Mouse (Mus musculus): Measurements from ENCODE around the gene Trmt13. TPM values are rescaled to one million over a fixed set of nuclear protein-coding genes. Genes with fewer than 3 reads are reported as not detected.

Gene Trmt13
- total and polyA plus RNA-seq, 3 experiments, result 12.0 to 15.5 TPM; not detected in 1

DNA sequence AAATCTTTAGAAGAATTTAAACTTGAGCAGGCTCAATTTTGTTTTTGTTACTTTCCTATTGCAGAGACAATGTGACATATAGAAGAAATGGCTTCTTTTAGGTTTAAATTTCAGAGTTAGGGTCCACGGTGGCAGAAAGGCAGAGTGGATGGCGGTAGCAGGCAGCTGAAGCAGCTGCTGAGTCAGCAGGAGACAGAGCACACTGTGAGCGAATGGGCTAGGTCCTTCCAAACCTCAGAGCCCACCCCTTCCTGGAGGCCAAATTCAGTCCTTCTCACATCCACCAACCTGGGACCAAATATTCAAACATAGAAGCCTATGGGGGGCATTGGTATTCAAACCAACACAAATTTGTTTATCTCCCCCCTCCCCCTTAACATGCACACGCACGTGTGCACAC lies 12.6 kb downstream of the Trmt13 start:
- Histone ChIP-seq H3K9ac (ENCODE audit: control insufficient read depth, low read depth, low read length, poor library complexity, severe bottlenecking) (no peak overlapping the region), H3K36me3 (ENCODE audit: control insufficient read depth in 1 of 2, insufficient read depth in 2 of 2, low read length in 2 of 2) (peaks cover 5 to 6% of the 10 kb centered on the region in 2 experiments; a peak in 3 of 4 replicates), H3K4me3 (ENCODE audit: control insufficient read depth in 1 of 2, insufficient read depth in 1 of 2, low read depth in 2 of 2, low read length in 2 of 2) (no peak overlapping the region), H3K27me3 (ENCODE audit: control insufficient read depth in 1 of 2, insufficient read depth in 2 of 2, low read length in 2 of 2) (no peaks in the 10 kb centered on the region), H3K9me3 (replicated peaks; ENCODE audit: insufficient read depth, low read length) (no peaks in the 10 kb centered on the region), H3K27ac (ENCODE audit: control insufficient read depth, low read depth, low read length) (no peak overlapping the region), H3K79me2 (ENCODE audit: control insufficient read depth, insufficient read depth, low read length, poor library complexity) (peaks cover 6% of the 10 kb centered on the region), H3K4me1 (ENCODE audit: control insufficient read depth in 1 of 2, insufficient read depth in 2 of 2, low read length in 2 of 2) (peaks cover 0 to under 1% of the 10 kb centered on the region in 2 experiments; a peak in 1 of 4 replicates)
- TF ChIP-seq ELF1 (IDR thresholded peaks at IDR 0.05; ENCODE audit: low read depth, low read length) (no peak), UBTF (IDR thresholded peaks at IDR 0.05; ENCODE audit: borderline replicate concordance, insufficient read depth, low read depth, low read length) (no peak)
- no peak for DNase-seq (ENCODE audit: low read depth, low spot score)

DNA sequence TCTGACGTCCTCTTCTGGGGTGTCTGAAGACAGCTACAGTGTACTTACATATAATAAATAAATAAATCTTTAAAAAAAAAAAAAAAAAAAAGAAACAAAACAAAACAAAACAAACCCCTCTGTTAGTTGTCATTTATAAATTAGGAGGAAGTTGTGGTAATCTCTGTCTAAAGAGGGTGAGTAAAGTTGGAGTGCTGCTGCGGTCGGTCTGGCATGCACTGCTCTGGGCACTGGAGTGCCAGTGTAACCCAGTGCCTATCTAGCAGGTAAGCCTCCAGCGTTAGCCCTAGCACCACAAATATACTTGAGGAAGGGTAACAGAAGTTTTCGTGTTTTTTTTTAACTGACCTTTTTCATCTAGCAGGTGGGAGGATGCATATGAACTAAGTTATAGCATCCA lies 13.4 kb downstream of the Trmt13 start:
- DNase-seq (ENCODE audit: low read depth, low spot score), result no peak
- Histone ChIP-seq H3K9ac (ENCODE audit: control insufficient read depth, low read depth, low read length, poor library complexity, severe bottlenecking) (no peak overlapping the region), H3K36me3 (ENCODE audit: control insufficient read depth in 1 of 2, insufficient read depth in 2 of 2, low read length in 2 of 2) (peaks cover 5 to 12% of the 10 kb centered on the region in 2 experiments; a peak in 3 of 4 replicates), H3K4me1 (ENCODE audit: control insufficient read depth in 1 of 2, insufficient read depth in 2 of 2, low read length in 2 of 2) (peaks cover 2 to 5% of the 10 kb centered on the region in 2 experiments; a peak in 3 of 4 replicates), H3K9me3 (replicated peaks; ENCODE audit: insufficient read depth, low read length) (no peaks in the 10 kb centered on the region), H3K4me3 (ENCODE audit: control insufficient read depth in 1 of 2, insufficient read depth in 1 of 2, low read depth in 2 of 2, low read length in 2 of 2) (no peak overlapping the region), H3K27ac (ENCODE audit: control insufficient read depth, low read depth, low read length) (no peak overlapping the region), H3K27me3 (ENCODE audit: control insufficient read depth in 1 of 2, insufficient read depth in 2 of 2, low read length in 2 of 2) (no peaks in the 10 kb centered on the region), H3K79me2 (ENCODE audit: control insufficient read depth, insufficient read depth, low read length, poor library complexity) (peaks cover 11% of the 10 kb centered on the region)
- TF ChIP-seq POLR2A (IDR thresholded peaks at IDR 0.05; ENCODE audit: control insufficient read depth in 1 of 2, insufficient read depth in 1 of 2, low read depth in 1 of 2, low read length in 2 of 2, poor library complexity in 1 of 2) (no peak), CHD2 (IDR thresholded peaks at IDR 0.05; ENCODE audit: low read length) (no peak), ETS1 (IDR thresholded peaks at IDR 0.05; ENCODE audit: low read depth, low read length) (no peak), EP300 (IDR thresholded peaks at IDR 0.05; ENCODE audit: low read depth in 1 of 2, low read length in 2 of 2) (no peak)

DNA sequence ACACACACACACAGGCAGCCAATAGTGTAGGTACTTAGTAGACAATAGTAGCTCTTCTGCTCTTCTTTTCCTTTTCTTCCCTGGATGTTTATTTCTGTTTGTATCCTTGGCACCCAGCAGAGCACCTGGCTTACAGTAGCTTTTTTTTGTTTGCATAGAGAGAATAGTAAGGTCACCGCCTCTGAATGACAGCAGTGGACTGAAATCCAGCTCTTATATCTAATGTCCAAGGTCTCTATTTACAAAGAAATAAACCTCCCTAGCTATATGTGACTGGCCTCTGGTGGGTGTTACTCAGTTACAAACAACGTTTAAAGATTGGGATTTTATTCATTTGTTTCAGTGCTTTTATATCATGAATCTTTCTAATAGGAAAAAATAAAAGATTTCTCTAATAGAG lies 14.7 kb downstream of the Trmt13 start:
- Histone ChIP-seq H3K9ac (ENCODE audit: control insufficient read depth, low read depth, low read length, poor library complexity, severe bottlenecking) (no peak overlapping the region), H3K79me2 (ENCODE audit: control insufficient read depth, insufficient read depth, low read length, poor library complexity) (peaks cover 17% of the 10 kb centered on the region), H3K9me3 (replicated peaks; ENCODE audit: insufficient read depth, low read length) (no peaks in the 10 kb centered on the region), H3K27me3 (ENCODE audit: control insufficient read depth in 1 of 2, insufficient read depth in 2 of 2, low read length in 2 of 2) (no peaks in the 10 kb centered on the region), H3K27ac (ENCODE audit: control insufficient read depth, low read depth, low read length) (no peak overlapping the region), H3K36me3 (ENCODE audit: control insufficient read depth in 1 of 2, insufficient read depth in 2 of 2, low read length in 2 of 2) (peaks cover 0 to 14% of the 10 kb centered on the region in 2 experiments; a peak in 2 of 4 replicates), H3K4me3 (ENCODE audit: control insufficient read depth in 1 of 2, insufficient read depth in 1 of 2, low read depth in 2 of 2, low read length in 2 of 2) (no peak overlapping the region), H3K4me1 (ENCODE audit: control insufficient read depth in 1 of 2, insufficient read depth in 2 of 2, low read length in 2 of 2) (peaks cover 4 to 5% of the 10 kb centered on the region in 2 experiments)
- TF ChIP-seq BHLHE40 (IDR thresholded peaks at IDR 0.05; ENCODE audit: borderline replicate concordance, low read depth, low read length) (no peak), GATA1 (IDR thresholded peaks at IDR 0.05; ENCODE audit: low read depth, low read length) (no peak), ZC3H11A (IDR thresholded peaks at IDR 0.05; ENCODE audit: low read depth, low read length) (no peak), POLR2A (IDR thresholded peaks at IDR 0.05; ENCODE audit: control insufficient read depth in 1 of 2, insufficient read depth in 1 of 2, low read depth in 1 of 2, low read length in 2 of 2, poor library complexity in 1 of 2) (no peak), GABPA (IDR thresholded peaks at IDR 0.05; ENCODE audit: low read depth, low read length) (no peak)
- no peak for DNase-seq (ENCODE audit: low read depth, low spot score)

Data from MEL (cell line).